Mouse (Mus musculus) CD4-positive naive resting alpha-beta T cell, adult 57 days (primary cell): Measurements from ENCODE around the gene Ssxb2. TPM values are rescaled to one million over a fixed set of nuclear protein-coding genes. Genes with fewer than 3 reads are reported as not detected.

Experiments used
- total RNA-seq: library from RNA; stranded (reverse); gene quantifications from one replicate; pipeline ENCODE4 v1.2.4, GENCODE M21; 2023

The Ssxb2 gene
- not detected for total RNA-seq

DNA sequence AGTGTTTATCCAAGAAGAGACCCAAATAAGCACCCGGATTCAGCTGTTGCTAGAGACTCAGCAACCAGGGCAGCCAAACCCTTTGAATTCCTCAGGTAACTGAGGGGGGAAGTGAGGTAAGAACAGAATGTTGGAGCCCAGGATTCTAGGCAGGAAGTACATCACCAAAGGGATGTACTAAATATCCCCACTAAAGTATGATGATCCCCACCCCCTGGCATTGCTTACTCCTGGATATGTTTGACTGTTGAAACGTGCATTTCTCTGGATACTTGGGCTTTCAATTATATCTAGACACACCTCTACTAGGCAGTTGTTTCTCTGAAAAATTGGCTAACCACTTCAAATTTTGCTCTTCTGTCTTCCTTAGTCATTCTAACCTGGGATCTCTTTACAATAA lies at the start of gene Ssxb2:
Gene Ssxb2, minus strand, starts transcription at position 101 of the 400 bp plus-strand sequence.

DNA sequence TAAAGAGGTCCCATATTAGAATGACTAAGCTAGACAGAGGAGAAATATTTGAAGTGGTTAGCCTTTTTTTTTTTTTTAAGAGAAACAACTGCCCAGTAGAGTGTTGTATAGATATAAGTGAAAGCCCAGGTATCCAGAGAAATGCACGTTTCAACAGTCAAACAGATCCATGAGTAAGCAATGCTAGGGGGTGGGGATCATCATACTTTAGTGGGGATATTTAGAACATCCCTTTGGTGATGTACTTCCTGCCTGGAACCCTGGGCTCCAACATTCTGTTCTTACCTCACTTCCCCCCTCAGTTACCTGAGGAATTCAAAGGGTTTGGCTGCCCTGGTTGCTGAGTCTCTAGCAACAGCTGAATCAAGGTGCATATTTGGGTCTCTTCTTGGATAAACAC lies 48.5 kb downstream of the Ssxb2 start, which contains the start of gene Ssxb1:
Gene Ssxb1, plus strand, starts transcription at position 301 of the 400 bp plus-strand sequence.

Other genes with a start within 250 kb of the Ssxb2 start
- 16.3 TPM for gene Ftsj1, start 209.3 kb downstream of the Ssxb2 start, total RNA-seq
- not detected for gene Slc38a5, start 190.6 kb downstream of the Ssxb2 start, total RNA-seq
- not detected for gene Ssxb10, start 134.3 kb downstream of the Ssxb2 start, total RNA-seq
- gene Ssxb9, start 94.7 kb downstream of the Ssxb2 start, total RNA-seq: not detected
- gene Ssxb1, start 48.4 kb downstream of the Ssxb2 start, total RNA-seq: not detected
- gene Gm14459, start 63.2 kb upstream of the Ssxb2 start, total RNA-seq: not detected
- not detected for gene Ssxb6, start 86.5 kb upstream of the Ssxb2 start, total RNA-seq
- gene Ssxb3, start 130.1 kb upstream of the Ssxb2 start, total RNA-seq: not detected
- not detected for gene Ssxb8, start 229.1 kb upstream of the Ssxb2 start, total RNA-seq